Mouse (Mus musculus) bone marrow, adult 2 months (tissue): ENCODE measurements around the gene Ubash3a.

Experiments used
- CTCF ChIP-seq: fragments of 200-500 bp; IDR thresholded peaks from 2 replicates; pipeline ENCODE4 v1.5.1; 2011; ENCODE audit warnings: low read length, control low read depth; ENCODE audit not compliant: control insufficient read depth, insufficient read depth
- POLR2A ChIP-seq: fragments of 200-500 bp; IDR thresholded peaks from 2 replicates; pipeline ENCODE4 v1.6.1; 2011; ENCODE audit warnings: low read depth, mild to moderate bottlenecking, control low read depth, low read length, borderline replicate concordance; ENCODE audit not compliant: control insufficient read depth

DNA sequence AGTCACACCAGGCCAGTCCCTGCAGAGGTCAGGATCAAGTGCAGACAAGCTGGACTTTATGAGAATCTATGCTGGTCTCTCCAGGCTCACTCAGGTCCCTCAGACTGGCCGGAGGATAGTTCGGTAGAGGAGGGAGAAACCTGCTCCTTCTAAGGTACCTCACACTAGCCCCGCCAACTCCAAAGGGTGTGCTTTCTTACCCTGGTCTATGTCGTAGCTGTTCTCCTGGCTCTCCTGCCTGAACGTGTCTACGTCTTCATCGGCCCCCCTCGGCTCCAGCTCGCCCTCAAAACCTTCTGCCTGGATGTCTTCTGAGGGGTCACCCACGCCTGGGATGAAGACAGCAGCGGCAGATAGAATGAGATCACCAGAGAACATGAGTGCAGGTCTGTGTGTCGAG lies 50.2 kb downstream of the Ubash3a start:
- no peak for TF ChIP-seq POLR2A
- no peak for TF ChIP-seq CTCF
